Mouse (Mus musculus): ENCODE results near the gene Gpc6. TPM values are rescaled to one million over a fixed set of nuclear protein-coding genes. Genes with fewer than 3 reads are reported as not detected.
A peak's percentile ranks its signal among the peaks of the same experiment; 100 is the strongest.

Gpc6 gene
- polyA plus RNA-seq, 1 experiment from 2014 or later: 4.4 TPM

- under 1% methylated on average over 51 of the region's 52 CpGs for WGBS (ENCODE audit: insufficient replicate concordance)
- Histone ChIP-seq H3K4me2 (ENCODE audit: low read depth, low read length) (peak overlapping the region; percentile 61), H3K4me3 (ENCODE audit: low read depth, low read length) (peak overlapping the region; percentile 61), H3K27ac (ENCODE audit: low read length) (no peak overlapping the region), H3K4me1 (ENCODE audit: control insufficient read depth, low read depth, low read length) (no peaks in the 10 kb centered on the region; the same call in 1 of the 2 replicates), H3K9ac (ENCODE audit: low read depth, low read length) (peak overlapping the region; percentile 43; the same call in 1 of the 2 replicates), H3K36me3 (ENCODE audit: control insufficient read depth, insufficient read depth) (no peaks in the 10 kb centered on the region), H3K9me3 (replicated peaks; ENCODE audit: control insufficient read depth, low read length) (no peaks in the 10 kb centered on the region), H3K27me3 (ENCODE audit: control insufficient read depth, insufficient read depth, low read depth, low read length) (peaks cover 21% of the 10 kb centered on the region)
- ATAC-seq (ENCODE audit: low read depth): peak; percentile 50
Measured at GRCm38 (mm10) chr14:116926404-116927171, 1.5 kb downstream of the Gpc6 start.

- WGBS (ENCODE audit: insufficient replicate concordance): 4% methylated on average over 21 of the region's 21 CpGs
- no peak overlapping the region for H3K9ac ChIP-seq (ENCODE audit: low read depth, low read length)
- peak overlapping the region; percentile 61 for H3K4me2 ChIP-seq (ENCODE audit: low read depth, low read length)
- H3K27me3 ChIP-seq (ENCODE audit: control insufficient read depth, insufficient read depth, low read depth, low read length): peaks cover 21% of the 10 kb centered on the region
- ATAC-seq (ENCODE audit: low read depth): no peak
- peak overlapping the region; percentile 61 for H3K4me3 ChIP-seq (ENCODE audit: low read depth, low read length)
- H3K4me1 ChIP-seq (ENCODE audit: control insufficient read depth, low read depth, low read length): no peaks in the 10 kb centered on the region; the same call in 1 of the 2 replicates
- no peaks in the 10 kb centered on the region for H3K36me3 ChIP-seq (ENCODE audit: control insufficient read depth, insufficient read depth)
- H3K27ac ChIP-seq (ENCODE audit: low read length): no peak overlapping the region
- no peaks in the 10 kb centered on the region for H3K9me3 ChIP-seq (replicated peaks; ENCODE audit: control insufficient read depth, low read length)
Measured at GRCm38 (mm10) chr14:116927341-116928315, 2.5 kb downstream of the Gpc6 start.

GRCm38 (mm10) chr14:116928395-116928794 lies 3.3 kb downstream of the Gpc6 start:
- H3K36me3 ChIP-seq (ENCODE audit: control insufficient read depth, insufficient read depth): no peaks in the 10 kb centered on the region
- H3K9ac ChIP-seq (ENCODE audit: low read depth, low read length): no peak overlapping the region
- H3K27ac ChIP-seq (ENCODE audit: low read length): no peak overlapping the region
- ATAC-seq (ENCODE audit: low read depth): no peak
- H3K4me1 ChIP-seq (ENCODE audit: control insufficient read depth, low read depth, low read length): no peaks in the 10 kb centered on the region; the same call in 1 of the 2 replicates
- no peak overlapping the region for H3K4me2 ChIP-seq (ENCODE audit: low read depth, low read length)
- 47% methylated on average over 2 of the region's 2 CpGs for WGBS (ENCODE audit: insufficient replicate concordance)
- peaks cover 21% of the 10 kb centered on the region for H3K27me3 ChIP-seq (ENCODE audit: control insufficient read depth, insufficient read depth, low read depth, low read length)
- H3K4me3 ChIP-seq (ENCODE audit: low read depth, low read length): no peak overlapping the region
- H3K9me3 ChIP-seq (replicated peaks; ENCODE audit: control insufficient read depth, low read length): no peaks in the 10 kb centered on the region

DNA sequence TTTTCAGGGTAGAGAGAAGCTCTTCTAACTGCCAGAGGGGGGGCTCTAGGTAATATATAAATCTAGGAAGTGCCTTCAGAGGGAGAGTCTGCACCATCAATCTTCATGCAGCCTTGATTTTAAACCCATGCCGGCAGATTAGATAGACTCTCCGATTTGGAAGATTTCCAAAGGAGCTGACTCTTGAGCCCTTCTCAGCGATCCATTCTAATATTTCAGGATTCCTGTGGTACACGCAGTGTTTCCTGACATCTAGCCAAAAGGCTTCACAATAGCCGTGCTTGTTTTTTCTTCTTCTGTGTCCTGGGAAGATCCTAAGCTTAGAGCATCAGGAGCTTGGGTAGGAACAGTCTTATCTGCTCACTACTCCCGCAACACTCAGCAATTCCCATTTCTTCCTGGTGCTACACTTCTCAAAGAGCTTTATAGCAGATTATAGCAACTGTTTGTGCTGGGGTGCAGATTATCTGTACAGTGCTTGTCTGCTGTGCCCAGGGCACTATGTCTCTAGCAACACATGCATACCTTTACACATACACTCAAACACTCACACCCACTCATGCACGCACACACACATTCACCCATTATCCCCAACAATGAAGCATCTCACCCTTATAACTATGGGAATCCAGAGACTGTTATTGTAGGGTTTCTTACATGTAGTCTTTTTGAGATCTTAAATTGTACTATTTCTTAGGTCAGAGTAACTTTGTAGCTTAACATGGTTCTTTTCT lies 3.8 kb downstream of the Gpc6 start:
- no peak for ATAC-seq (ENCODE audit: low read depth)
- H3K9ac ChIP-seq (ENCODE audit: low read depth, low read length): no peak overlapping the region
- H3K27ac ChIP-seq (ENCODE audit: low read length): no peak overlapping the region
- H3K4me2 ChIP-seq (ENCODE audit: low read depth, low read length): no peak overlapping the region
- peaks cover 21% of the 10 kb centered on the region for H3K27me3 ChIP-seq (ENCODE audit: control insufficient read depth, insufficient read depth, low read depth, low read length)
- WGBS (ENCODE audit: insufficient replicate concordance): 53% methylated on average over 7 of the region's 7 CpGs
- H3K4me1 ChIP-seq (ENCODE audit: control insufficient read depth, low read depth, low read length): no peaks in the 10 kb centered on the region
- H3K9me3 ChIP-seq (replicated peaks; ENCODE audit: control insufficient read depth, low read length): no peaks in the 10 kb centered on the region
- no peaks in the 10 kb centered on the region for H3K36me3 ChIP-seq (ENCODE audit: control insufficient read depth, insufficient read depth)
- no peak overlapping the region for H3K4me3 ChIP-seq (ENCODE audit: low read depth, low read length)

GRCm38 (mm10) chr14:116933825-116934224 lies 8.7 kb downstream of the Gpc6 start:
- no peak overlapping the region for H3K9ac ChIP-seq (ENCODE audit: low read depth, low read length)
- H3K4me2 ChIP-seq (ENCODE audit: low read depth, low read length): no peak overlapping the region
- ATAC-seq (ENCODE audit: low read depth): no peak
- no peaks in the 10 kb centered on the region for H3K27me3 ChIP-seq (ENCODE audit: control insufficient read depth, insufficient read depth, low read depth, low read length)
- H3K27ac ChIP-seq (ENCODE audit: low read length): no peak overlapping the region
- no peaks in the 10 kb centered on the region for H3K9me3 ChIP-seq (replicated peaks; ENCODE audit: control insufficient read depth, low read length)
- 42% methylated on average over 5 of the region's 5 CpGs for WGBS (ENCODE audit: insufficient replicate concordance)
- H3K4me1 ChIP-seq (ENCODE audit: control insufficient read depth, low read depth, low read length): no peaks in the 10 kb centered on the region
- no peaks in the 10 kb centered on the region for H3K36me3 ChIP-seq (ENCODE audit: control insufficient read depth, insufficient read depth)
- no peak overlapping the region for H3K4me3 ChIP-seq (ENCODE audit: low read depth, low read length)

- Histone ChIP-seq H3K9ac (ENCODE audit: low read depth, low read length) (no peak overlapping the region), H3K9me3 (replicated peaks; ENCODE audit: control insufficient read depth, low read length) (no peaks in the 10 kb centered on the region), H3K4me1 (ENCODE audit: control insufficient read depth, low read depth, low read length) (no peaks in the 10 kb centered on the region), H3K4me3 (ENCODE audit: low read depth, low read length) (no peak overlapping the region), H3K27me3 (ENCODE audit: control insufficient read depth, insufficient read depth, low read depth, low read length) (no peaks in the 10 kb centered on the region), H3K27ac (ENCODE audit: low read length) (no peak overlapping the region), H3K36me3 (ENCODE audit: control insufficient read depth, insufficient read depth) (no peaks in the 10 kb centered on the region), H3K4me2 (ENCODE audit: low read depth, low read length) (no peak overlapping the region)
- ATAC-seq (ENCODE audit: low read depth): no peak
- WGBS (ENCODE audit: insufficient replicate concordance): 63% methylated on average over 14 of the region's 14 CpGs
Measured at GRCm38 (mm10) chr14:116937910-116938560, 12.9 kb downstream of the Gpc6 start.

DNA sequence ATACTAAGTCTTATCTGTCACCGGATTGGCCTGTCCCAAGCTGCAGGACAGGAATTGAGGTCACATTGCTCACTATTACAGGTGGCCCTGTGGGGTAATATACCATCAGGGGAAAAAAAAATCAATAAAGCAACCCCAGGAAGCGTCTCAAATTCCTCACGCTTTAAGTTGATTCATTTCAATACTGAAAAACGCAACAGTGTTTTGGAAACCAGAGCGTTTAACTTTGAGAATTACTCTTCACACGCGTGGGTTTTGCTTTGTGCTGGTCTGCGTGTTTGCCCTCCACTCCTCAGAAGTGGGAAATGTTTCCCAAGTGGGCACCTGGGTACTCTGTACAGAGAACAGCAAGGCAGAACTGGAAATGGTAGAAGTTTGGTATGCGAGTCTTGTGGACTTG lies 13.6 kb downstream of the Gpc6 start:
- no peak overlapping the region for H3K27ac ChIP-seq (ENCODE audit: low read length)
- H3K9me3 ChIP-seq (replicated peaks; ENCODE audit: control insufficient read depth, low read length): no peaks in the 10 kb centered on the region
- no peak for ATAC-seq (ENCODE audit: low read depth)
- no peak overlapping the region for H3K9ac ChIP-seq (ENCODE audit: low read depth, low read length)
- H3K4me3 ChIP-seq (ENCODE audit: low read depth, low read length): no peak overlapping the region
- WGBS (ENCODE audit: insufficient replicate concordance): 69% methylated on average over 9 of the region's 9 CpGs
- no peaks in the 10 kb centered on the region for H3K27me3 ChIP-seq (ENCODE audit: control insufficient read depth, insufficient read depth, low read depth, low read length)
- no peak overlapping the region for H3K4me2 ChIP-seq (ENCODE audit: low read depth, low read length)
- H3K36me3 ChIP-seq (ENCODE audit: control insufficient read depth, insufficient read depth): no peaks in the 10 kb centered on the region
- H3K4me1 ChIP-seq (ENCODE audit: control insufficient read depth, low read depth, low read length): no peaks in the 10 kb centered on the region

DNA sequence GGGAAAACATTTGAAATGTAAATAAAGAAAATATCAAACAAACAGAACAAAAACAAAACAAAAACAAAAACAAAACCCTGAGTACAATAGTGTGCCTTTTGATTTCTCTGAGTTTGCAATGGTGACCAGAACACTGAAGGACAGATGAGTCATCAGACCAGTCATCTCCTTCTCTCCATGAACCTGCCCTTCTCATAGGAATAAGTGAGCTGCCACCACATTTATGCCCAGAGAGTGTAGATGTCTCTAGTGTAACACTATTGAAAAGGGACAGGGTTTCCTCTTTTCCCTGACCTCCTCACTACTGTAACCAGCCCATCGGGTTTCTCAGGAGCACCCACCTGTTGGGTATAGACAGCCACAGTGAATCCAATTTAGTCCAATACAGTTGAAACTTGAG lies 14.4 kb downstream of the Gpc6 start:
- Histone ChIP-seq H3K27me3 (ENCODE audit: control insufficient read depth, insufficient read depth, low read depth, low read length) (no peaks in the 10 kb centered on the region), H3K36me3 (ENCODE audit: control insufficient read depth, insufficient read depth) (no peaks in the 10 kb centered on the region), H3K9ac (ENCODE audit: low read depth, low read length) (no peak overlapping the region), H3K4me2 (ENCODE audit: low read depth, low read length) (no peak overlapping the region), H3K27ac (ENCODE audit: low read length) (no peak overlapping the region), H3K4me3 (ENCODE audit: low read depth, low read length) (no peak overlapping the region), H3K9me3 (replicated peaks; ENCODE audit: control insufficient read depth, low read length) (no peaks in the 10 kb centered on the region), H3K4me1 (ENCODE audit: control insufficient read depth, low read depth, low read length) (no peaks in the 10 kb centered on the region)
- 69% methylated on average over 1 of the region's 1 CpGs for WGBS (ENCODE audit: insufficient replicate concordance)
- no peak for ATAC-seq (ENCODE audit: low read depth)

All from liver, embryonic 16.5 days (tissue).